Mouse (Mus musculus): ENCODE results near the gene Anks3.

Anks3 gene

GRCm38 (mm10) chr16:4965392-4966129, 1.6 kb upstream of the Anks3 start:
- peak in 1 of 2 experiments; percentile 54 for DNase-seq

- DNase-seq, result no peak
These were observed 856 bp upstream of the Anks3 start for GRCm38 (mm10) chr16:4964731-4965391.

GRCm38 (mm10) chr16:4963346-4963745, 659 bp downstream of the Anks3 start:
- no peak for DNase-seq

- peak in 1 of 2 experiments; percentile 29 for DNase-seq
These were observed 3.7 kb downstream of the Anks3 start for GRCm38 (mm10) chr16:4960260-4960659.

GRCm38 (mm10) chr16:4957446-4957845, 6.6 kb downstream of the Anks3 start:
- DNase-seq, result peak; percentile 84 to 85

GRCm38 (mm10) chr16:4956609-4957008, 7.4 kb downstream of the Anks3 start:
- no peak for DNase-seq

GRCm38 (mm10) chr16:4947378-4947777, 16.6 kb downstream of the Anks3 start:
- no peak for DNase-seq

- no peak for DNase-seq
These were observed 17.9 kb downstream of the Anks3 start for GRCm38 (mm10) chr16:4946155-4946554.

GRCm38 (mm10) chr16:4945415-4945814, 18.6 kb downstream of the Anks3 start:
- no peak for DNase-seq

- DNase-seq, result no peak
These were observed 20.6 kb downstream of the Anks3 start for GRCm38 (mm10) chr16:4943431-4943830.

GRCm38 (mm10) chr16:4942868-4943267, 21.1 kb downstream of the Anks3 start:
- no peak for DNase-seq

GRCm38 (mm10) chr16:4941016-4941415, 23.0 kb downstream of the Anks3 start:
- no peak for DNase-seq

GRCm38 (mm10) chr16:4940311-4940850, 23.6 kb downstream of the Anks3 start:
- DNase-seq, result no peak

GRCm38 (mm10) chr16:4939412-4939811, 24.6 kb downstream of the Anks3 start:
- DNase-seq, result peak in 1 of 2 experiments; percentile 55

GRCm38 (mm10) chr16:4938989-4939388, 25.0 kb downstream of the Anks3 start:
- DNase-seq, result peak; percentile 98

GRCm38 (mm10) chr16:4938461-4938860, 25.5 kb downstream of the Anks3 start, which contains the start of gene Nudt16l1:
TSS of gene Nudt16l1 (plus strand) at chr16:4938761.
- DNase-seq, result no peak

GRCm38 (mm10) chr16:4937351-4938190, 26.4 kb downstream of the Anks3 start:
- DNase-seq, result no peak

- no peak for DNase-seq
These were observed 27.9 kb downstream of the Anks3 start for GRCm38 (mm10) chr16:4935931-4936703.

GRCm38 (mm10) chr16:4935430-4935829, 28.6 kb downstream of the Anks3 start:
- DNase-seq, result no peak

- DNase-seq, result peak in 1 of 2 experiments; percentile 32
These were observed 31.6 kb downstream of the Anks3 start for GRCm38 (mm10) chr16:4932429-4932828.

GRCm38 (mm10) chr16:4928474-4928873, 35.5 kb downstream of the Anks3 start:
- DNase-seq, result no peak

GRCm38 (mm10) chr16:4927967-4928366, 36.0 kb downstream of the Anks3 start:
- DNase-seq, result no peak
